Mouse (Mus musculus) liver, embryonic 13.5 days (tissue): ENCODE results near the gene Unc119b. TPM values are rescaled to one million over a fixed set of nuclear protein-coding genes. Genes with fewer than 3 reads are reported as not detected.
A peak's percentile ranks its signal among the peaks of the same experiment; 100 is the strongest.

Experiments used
- ATAC-seq: fragments of 200-750 bp; cut with Nextera tagmentation; 2 replicates; pipeline ENCODE4 v1.8.0; 2017; ENCODE audit warnings: low read depth, mild to moderate bottlenecking, moderate number of reproducible peaks, moderate library complexity
- DNase-seq: peaks from one replicate; pipeline ENCODE4 v3.0.0; 2022
- H3K27ac ChIP-seq: fragments of 300-500 bp; sonication (generic); 2 replicates; pipeline ENCODE4 v1.5.1; 2015; ENCODE audit warnings: moderate library complexity, mild to moderate bottlenecking, inconsistent platforms
- H3K27me3 ChIP-seq: fragments of 300-500 bp; sonication (generic); 2 replicates; pipeline ENCODE4 v1.6.1; 2015; ENCODE audit warnings: mild to moderate bottlenecking, inconsistent platforms
- H3K36me3 ChIP-seq: fragments of 300-500 bp; sonication (generic); 2 replicates; pipeline ENCODE4 v1.6.1; 2015; ENCODE audit warnings: mild to moderate bottlenecking, inconsistent platforms
- H3K4me1 ChIP-seq: fragments of 300-500 bp; sonication (generic); replicated peaks from 2 replicates; pipeline ENCODE4 v1.6.1; 2015; ENCODE audit warnings: inconsistent platforms
- H3K4me2 ChIP-seq: fragments of 300-500 bp; sonication (generic); 2 replicates; pipeline ENCODE4 v1.6.1; 2015; ENCODE audit warnings: inconsistent platforms, mild to moderate bottlenecking, moderate library complexity
- H3K4me3 ChIP-seq: fragments of 300-500 bp; sonication (generic); replicated peaks from 2 replicates; pipeline ENCODE4 v1.5.1; 2015; ENCODE audit warnings: mild to moderate bottlenecking, inconsistent platforms
- H3K9ac ChIP-seq: fragments of 300-500 bp; sonication (generic); 2 replicates; pipeline ENCODE4 v1.6.1; 2015; ENCODE audit warnings: mild to moderate bottlenecking, inconsistent platforms
- H3K9me3 ChIP-seq: fragments of 300-500 bp; sonication (generic); replicated peaks from 2 replicates; pipeline ENCODE4 v1.6.1; 2016; ENCODE audit warnings: inconsistent platforms
- WGBS: fragments of 180-500 bp; shearing (Covaris S2); methylation state at CpG from one replicate; pipeline ENCODE4 v1.1.7; 2015; ENCODE audit not compliant: insufficient replicate concordance; 5-methylcytosine and 5-hydroxymethylcytosine counted together
- polyA plus RNA-seq: library from polyadenylated mRNA; unstranded; fragments of >200 nt; fragmentation: Nextera tagmentation; extraction: Ambion mirVana; gene quantifications from 2 replicates; pipeline ENCODE4 v1.2.1, GENCODE M21; 2015

Unc119b gene
- polyA plus RNA-seq, result 8.7 and 10.4 TPM in 2 replicates

- Histone ChIP-seq H3K9me3 (no peaks in the 10 kb centered on the region), H3K4me2 (peak within 1 kb of the TSS; percentile 98), H3K4me1 (peaks cover 17% of the 10 kb centered on the region), H3K27me3 (peaks cover 15% of the 10 kb centered on the region), H3K9ac (peak within 1 kb of the TSS; percentile 83), H3K36me3 (peaks cover 9% of the 10 kb centered on the region; the same call in 1 of the 2 replicates), H3K4me3 (peak within 1 kb of the TSS; percentile 84), H3K27ac (peak within 1 kb of the TSS; percentile 61)
- DNase-seq, result peak; percentile 84
- ATAC-seq, result peak; percentile 96
- WGBS, result under 1% methylated on average over 78 of the region's 81 CpGs
These were observed at the start of gene Unc119b for GRCm38 (mm10) chr5:115134234-115135165. Gene Unc119b, minus strand, starts transcription at chr5:115134975.

GRCm38 (mm10) chr5:115183482-115183881 is 48.7 kb upstream of the Unc119b start:
- H3K4me1 ChIP-seq, result peaks cover 21% of the 10 kb centered on the region
- WGBS, result 32% methylated on average over 10 of the region's 10 CpGs
- H3K4me2 ChIP-seq, result no peak overlapping the region
- H3K27ac ChIP-seq, result no peak overlapping the region
- no peak overlapping the region for H3K9ac ChIP-seq
- DNase-seq (no peak), ATAC-seq (no peak)
- no peaks in the 10 kb centered on the region for H3K36me3 ChIP-seq
- H3K4me3 ChIP-seq, result no peak overlapping the region
- no peaks in the 10 kb centered on the region; the same call in 1 of the 2 replicates for H3K9me3 ChIP-seq
- peaks cover 59% of the 10 kb centered on the region for H3K27me3 ChIP-seq

- Histone ChIP-seq H3K4me2 (no peak overlapping the region), H3K27me3 (peaks cover 55% of the 10 kb centered on the region), H3K9me3 (no peaks in the 10 kb centered on the region), H3K4me1 (peaks cover 21% of the 10 kb centered on the region), H3K36me3 (no peaks in the 10 kb centered on the region), H3K27ac (no peak overlapping the region), H3K4me3 (no peak overlapping the region), H3K9ac (no peak overlapping the region)
- no peak for ATAC-seq
- no peak for DNase-seq
- 63% methylated on average over 8 of the region's 8 CpGs for WGBS
These were observed 48.1 kb upstream of the Unc119b start for GRCm38 (mm10) chr5:115182925-115183324.

- ATAC-seq, result no peak
- peaks cover 10% of the 10 kb centered on the region; the same call in 1 of the 2 replicates for H3K4me1 ChIP-seq
- no peak overlapping the region for H3K27ac ChIP-seq
- H3K36me3 ChIP-seq, result no peaks in the 10 kb centered on the region
- no peak for DNase-seq
- no peak overlapping the region for H3K9ac ChIP-seq
- H3K9me3 ChIP-seq, result no peaks in the 10 kb centered on the region
- no peak overlapping the region for H3K4me2 ChIP-seq
- peaks cover 40% of the 10 kb centered on the region for H3K27me3 ChIP-seq
- H3K4me3 ChIP-seq, result no peak overlapping the region
- 64% methylated on average over 13 of the region's 13 CpGs for WGBS
These were observed 46.6 kb upstream of the Unc119b start for GRCm38 (mm10) chr5:115181248-115181940.

GRCm38 (mm10) chr5:115179596-115179995 is 44.8 kb upstream of the Unc119b start:
- ATAC-seq, result no peak

GRCm38 (mm10) chr5:115177866-115178265 is 43.1 kb upstream of the Unc119b start:
- Histone ChIP-seq H3K36me3 (no peaks in the 10 kb centered on the region), H3K9ac (no peak overlapping the region), H3K4me2 (no peak overlapping the region), H3K4me3 (no peak overlapping the region), H3K27me3 (peaks cover 5% of the 10 kb centered on the region; the same call in 1 of the 2 replicates), H3K4me1 (peaks cover 6% of the 10 kb centered on the region; the same call in 1 of the 2 replicates), H3K9me3 (no peaks in the 10 kb centered on the region), H3K27ac (no peak overlapping the region)
- WGBS, result 74% methylated on average over 6 of the region's 6 CpGs
- DNase-seq, result no peak
- ATAC-seq, result no peak

More at GRCm38 (mm10) chr5:115179596-115179995, 44.8 kb upstream of the Unc119b start:
- Histone ChIP-seq H3K9ac (no peak overlapping the region), H3K27ac (no peak overlapping the region), H3K9me3 (no peaks in the 10 kb centered on the region), H3K4me3 (no peak overlapping the region), H3K36me3 (no peaks in the 10 kb centered on the region), H3K27me3 (peaks cover 22% of the 10 kb centered on the region), H3K4me2 (no peak overlapping the region), H3K4me1 (peaks cover 10% of the 10 kb centered on the region; the same call in 1 of the 2 replicates)
- 78% methylated on average over 11 of the region's 11 CpGs for WGBS
- no peak for DNase-seq

- 82% methylated on average over 1 of the region's 1 CpGs for WGBS
- no peak for DNase-seq
- Histone ChIP-seq H3K9me3 (no peaks in the 10 kb centered on the region), H3K4me1 (no peaks in the 10 kb centered on the region), H3K36me3 (no peaks in the 10 kb centered on the region), H3K9ac (no peak overlapping the region), H3K4me3 (no peak overlapping the region), H3K27me3 (no peaks in the 10 kb centered on the region), H3K27ac (no peak overlapping the region), H3K4me2 (no peak overlapping the region)
- ATAC-seq, result no peak
These were observed 39.8 kb upstream of the Unc119b start for GRCm38 (mm10) chr5:115174554-115174953.

GRCm38 (mm10) chr5:115170150-115170549 is 35.4 kb upstream of the Unc119b start:
- no peaks in the 10 kb centered on the region for H3K27me3 ChIP-seq
- H3K9me3 ChIP-seq, result 0 out of 2 replicates have a peak, but pooled peaks cover 3% of the 10 kb centered on the region
- no peak overlapping the region for H3K27ac ChIP-seq
- peaks cover 23% of the 10 kb centered on the region for H3K4me1 ChIP-seq
- H3K9ac ChIP-seq, result no peak overlapping the region
- ATAC-seq, result no peak
- no peak for DNase-seq
- H3K4me3 ChIP-seq, result no peak overlapping the region
- 83% methylated on average over 8 of the region's 8 CpGs for WGBS
- no peaks in the 10 kb centered on the region for H3K36me3 ChIP-seq
- no peak overlapping the region for H3K4me2 ChIP-seq

- no peak overlapping the region for H3K27ac ChIP-seq
- no peak overlapping the region for H3K4me3 ChIP-seq
- H3K27me3 ChIP-seq, result no peaks in the 10 kb centered on the region
- H3K9ac ChIP-seq, result no peak overlapping the region
- H3K4me2 ChIP-seq, result no peak overlapping the region
- 57% methylated on average over 26 of the region's 27 CpGs for WGBS
- no peak for ATAC-seq
- 0 out of 2 replicates have a peak, but pooled peaks cover 3% of the 10 kb centered on the region for H3K9me3 ChIP-seq
- DNase-seq, result no peak
- no peaks in the 10 kb centered on the region for H3K36me3 ChIP-seq
- H3K4me1 ChIP-seq, result peaks cover 23% of the 10 kb centered on the region
These were observed 34.1 kb upstream of the Unc119b start for GRCm38 (mm10) chr5:115168641-115169415.

- Histone ChIP-seq H3K9me3 (0 out of 2 replicates have a peak, but pooled peaks cover 3% of the 10 kb centered on the region), H3K9ac (no peak overlapping the region), H3K4me1 (peaks cover 33% of the 10 kb centered on the region), H3K27ac (peak overlapping the region; percentile 25; the same call in 1 of the 2 replicates), H3K27me3 (no peaks in the 10 kb centered on the region), H3K4me2 (no peak overlapping the region), H3K36me3 (no peaks in the 10 kb centered on the region), H3K4me3 (no peak overlapping the region)
- ATAC-seq (0 out of 2 replicates have a peak, but pooled peaks have one; percentile 12), DNase-seq (no peak)
- WGBS, result 32% methylated on average over 6 of the region's 6 CpGs
These were observed 32.6 kb upstream of the Unc119b start for GRCm38 (mm10) chr5:115167396-115167795.
